Mouse (Mus musculus) embryonic facial prominence, embryonic 12.5 days (tissue): Measurements from ENCODE around the gene 4931428L18Rik. TPM values are rescaled to one million over a fixed set of nuclear protein-coding genes. Genes with fewer than 3 reads are reported as not detected.

Experiments
- ATAC-seq: fragments of 200-750 bp; cut with Nextera tagmentation; 2 replicates; pipeline ENCODE4 v1.8.0; 2017; ENCODE audit not compliant: insufficient number of reproducible peaks, insufficient read depth, low FRiP score, low TSS enrichment
- H3K27ac ChIP-seq: fragments of 300-500 bp; sonication (generic); 2 replicates; pipeline ENCODE4 v1.5.1; 2016; ENCODE audit warnings: mild to moderate bottlenecking
- H3K27me3 ChIP-seq: fragments of 300-500 bp; sonication (generic); 2 replicates; pipeline ENCODE4 v1.6.1; 2016; ENCODE audit warnings: mild to moderate bottlenecking, moderate library complexity
- H3K36me3 ChIP-seq: fragments of 300-500 bp; sonication (generic); 2 replicates; pipeline ENCODE4 v1.6.1; 2016; ENCODE audit warnings: mild to moderate bottlenecking
- H3K4me1 ChIP-seq: fragments of 300-500 bp; sonication (generic); 2 replicates; pipeline ENCODE4 v1.6.1; 2016
- H3K4me2 ChIP-seq: fragments of 300-500 bp; sonication (generic); replicated peaks from 2 replicates; pipeline ENCODE4 v1.6.1; 2016; ENCODE audit warnings: mild to moderate bottlenecking, moderate library complexity
- H3K4me3 ChIP-seq: fragments of 300-500 bp; sonication (generic); 2 replicates; pipeline ENCODE4 v1.5.1; 2016; ENCODE audit warnings: mild to moderate bottlenecking
- H3K9ac ChIP-seq: fragments of 300-500 bp; sonication (generic); 2 replicates; pipeline ENCODE4 v1.6.1; 2016; ENCODE audit warnings: mild to moderate bottlenecking, moderate library complexity
- H3K9me3 ChIP-seq: fragments of 300-500 bp; sonication (generic); 2 replicates; pipeline ENCODE4 v1.6.1; 2016; ENCODE audit warnings: mild to moderate bottlenecking, moderate library complexity
- WGBS: fragments of 180-500 bp; shearing (Covaris S2); methylation state at CpG from one replicate; pipeline ENCODE4 v1.1.7; 2016; 5-methylcytosine and 5-hydroxymethylcytosine counted together
- polyA plus RNA-seq: library from polyadenylated mRNA; unstranded; fragments of >200 nt; fragmentation: Nextera tagmentation; extraction: Ambion mirVana; gene quantifications from 2 replicates; pipeline ENCODE4 v1.2.1, GENCODE M21; 2016

4931428L18Rik gene
- polyA plus RNA-seq, 1 experiment from 2014 or later: not detected

- 9% methylated on average over 6 of the region's 6 CpGs for WGBS
Observed at GRCm38 (mm10) chr1:31149671-31150070, 72.8 kb downstream of the 4931428L18Rik start.

DNA sequence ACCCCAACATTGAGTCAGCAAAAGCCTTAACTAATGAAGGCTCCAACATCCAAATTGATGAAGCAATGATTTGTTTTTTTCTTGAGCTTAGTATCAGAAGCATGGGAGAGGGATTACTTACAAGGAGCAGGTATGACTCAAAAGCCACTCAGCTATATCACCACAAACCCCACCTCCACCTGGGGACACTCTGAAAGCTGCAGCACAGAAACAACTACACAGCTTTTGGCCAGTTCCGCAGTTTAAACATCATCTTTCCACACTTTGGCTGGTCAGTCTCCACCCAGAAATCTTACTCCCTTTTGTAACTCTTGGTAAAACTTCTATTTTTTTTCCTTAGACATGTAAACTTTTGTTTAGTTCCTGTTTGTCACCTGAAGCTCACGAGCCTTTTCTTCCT is 78.9 kb downstream of the 4931428L18Rik start:
- Histone ChIP-seq H3K27ac (no peak overlapping the region), H3K4me3 (no peak overlapping the region), H3K36me3 (no peaks in the 10 kb centered on the region), H3K9me3 (no peaks in the 10 kb centered on the region), H3K4me1 (peaks cover 4% of the 10 kb centered on the region; the same call in 1 of the 2 replicates), H3K9ac (no peak overlapping the region), H3K4me2 (no peak overlapping the region), H3K27me3 (no peaks in the 10 kb centered on the region)
- no peak for ATAC-seq
- 78% methylated on average over 2 of the region's 2 CpGs for WGBS

More at GRCm38 (mm10) chr1:31149671-31150070, 72.8 kb downstream of the 4931428L18Rik start:
- no peak overlapping the region for H3K4me2 ChIP-seq
- no peaks in the 10 kb centered on the region for H3K9me3 ChIP-seq
- H3K36me3 ChIP-seq: no peaks in the 10 kb centered on the region
- H3K4me1 ChIP-seq: peaks cover 19% of the 10 kb centered on the region
- H3K4me3 ChIP-seq: no peak overlapping the region
- no peaks in the 10 kb centered on the region for H3K27me3 ChIP-seq
- H3K9ac ChIP-seq: no peak overlapping the region
- ATAC-seq: no peak
- H3K27ac ChIP-seq: peak overlapping the region; percentile 36; the same call in 1 of the 2 replicates

- Histone ChIP-seq H3K9me3 (no peaks in the 10 kb centered on the region), H3K4me3 (no peak overlapping the region), H3K4me2 (no peak overlapping the region), H3K9ac (no peak overlapping the region), H3K4me1 (peaks cover 4% of the 10 kb centered on the region; the same call in 1 of the 2 replicates), H3K27me3 (no peaks in the 10 kb centered on the region), H3K27ac (no peak overlapping the region), H3K36me3 (no peaks in the 10 kb centered on the region)
- no peak for ATAC-seq
- 46% methylated on average over 8 of the region's 8 CpGs for WGBS
Observed at GRCm38 (mm10) chr1:31142288-31143094, 80.0 kb downstream of the 4931428L18Rik start.

GRCm38 (mm10) chr1:31138387-31138786 is 84.1 kb downstream of the 4931428L18Rik start:
- no peaks in the 10 kb centered on the region for H3K27me3 ChIP-seq
- H3K4me2 ChIP-seq: no peak overlapping the region
- peaks cover 4% of the 10 kb centered on the region; the same call in 1 of the 2 replicates for H3K4me1 ChIP-seq
- no peaks in the 10 kb centered on the region for H3K9me3 ChIP-seq
- no peak for ATAC-seq
- no peaks in the 10 kb centered on the region for H3K36me3 ChIP-seq
- no peak overlapping the region for H3K4me3 ChIP-seq
- H3K9ac ChIP-seq: no peak overlapping the region
- 78% methylated on average over 3 of the region's 3 CpGs for WGBS
- H3K27ac ChIP-seq: no peak overlapping the region

GRCm38 (mm10) chr1:31113466-31113865 is 109.0 kb downstream of the 4931428L18Rik start:
- no peaks in the 10 kb centered on the region for H3K9me3 ChIP-seq
- H3K4me2 ChIP-seq: no peak overlapping the region
- ATAC-seq: no peak
- H3K36me3 ChIP-seq: no peaks in the 10 kb centered on the region
- no peak overlapping the region for H3K4me3 ChIP-seq
- H3K9ac ChIP-seq: no peak overlapping the region
- H3K4me1 ChIP-seq: no peaks in the 10 kb centered on the region
- 46% methylated on average over 4 of the region's 4 CpGs for WGBS
- no peaks in the 10 kb centered on the region for H3K27me3 ChIP-seq
- no peak overlapping the region for H3K27ac ChIP-seq

- Histone ChIP-seq H3K9me3 (no peaks in the 10 kb centered on the region), H3K9ac (no peak overlapping the region), H3K4me3 (no peak overlapping the region), H3K27ac (no peak overlapping the region), H3K4me2 (no peak overlapping the region), H3K27me3 (no peaks in the 10 kb centered on the region), H3K36me3 (no peaks in the 10 kb centered on the region), H3K4me1 (no peaks in the 10 kb centered on the region)
- ATAC-seq: no peak
- 81% methylated on average over 3 of the region's 3 CpGs for WGBS
Observed at GRCm38 (mm10) chr1:31107961-31108360, 114.5 kb downstream of the 4931428L18Rik start.

- no peak overlapping the region for H3K27ac ChIP-seq
- H3K4me2 ChIP-seq: no peak overlapping the region
- H3K9ac ChIP-seq: no peak overlapping the region
- no peak; the same call in 1 of the 2 replicates for ATAC-seq
- no peaks in the 10 kb centered on the region for H3K9me3 ChIP-seq
- no peaks in the 10 kb centered on the region for H3K4me1 ChIP-seq
- 79% methylated on average over 12 of the region's 12 CpGs for WGBS
- no peaks in the 10 kb centered on the region for H3K27me3 ChIP-seq
- H3K4me3 ChIP-seq: no peak overlapping the region
- no peaks in the 10 kb centered on the region for H3K36me3 ChIP-seq
Observed at GRCm38 (mm10) chr1:31102863-31103657, 119.4 kb downstream of the 4931428L18Rik start.

- H3K9ac ChIP-seq: no peak overlapping the region
- no peak overlapping the region for H3K4me2 ChIP-seq
- no peak overlapping the region for H3K27ac ChIP-seq
- H3K27me3 ChIP-seq: no peaks in the 10 kb centered on the region
- ATAC-seq: no peak
- 73% methylated on average over 2 of the region's 2 CpGs for WGBS
- H3K4me1 ChIP-seq: no peaks in the 10 kb centered on the region
- no peaks in the 10 kb centered on the region for H3K36me3 ChIP-seq
- H3K9me3 ChIP-seq: no peaks in the 10 kb centered on the region
- H3K4me3 ChIP-seq: no peak overlapping the region
Observed at GRCm38 (mm10) chr1:31102280-31102679, 120.2 kb downstream of the 4931428L18Rik start.

- H3K4me1 ChIP-seq: peaks cover 14% of the 10 kb centered on the region
- H3K36me3 ChIP-seq: no peaks in the 10 kb centered on the region
- H3K27ac ChIP-seq: no peak overlapping the region
- no peak overlapping the region for H3K4me3 ChIP-seq
- no peaks in the 10 kb centered on the region for H3K27me3 ChIP-seq
- H3K4me2 ChIP-seq: no peak overlapping the region
- ATAC-seq: no peak
- 73% methylated on average over 3 of the region's 3 CpGs for WGBS
- no peak overlapping the region for H3K9ac ChIP-seq
- no peaks in the 10 kb centered on the region for H3K9me3 ChIP-seq
Observed at GRCm38 (mm10) chr1:31097208-31097607, 125.3 kb downstream of the 4931428L18Rik start.

- Histone ChIP-seq H3K36me3 (no peaks in the 10 kb centered on the region), H3K27ac (no peak overlapping the region), H3K9me3 (no peaks in the 10 kb centered on the region), H3K4me2 (no peak overlapping the region), H3K4me3 (no peak overlapping the region), H3K9ac (no peak overlapping the region), H3K4me1 (peaks cover 14% of the 10 kb centered on the region), H3K27me3 (no peaks in the 10 kb centered on the region)
- no peak; the same call in 1 of the 2 replicates for ATAC-seq
- WGBS: 45% methylated on average over 2 of the region's 2 CpGs
Observed at GRCm38 (mm10) chr1:31096466-31096793, 126.1 kb downstream of the 4931428L18Rik start.

DNA sequence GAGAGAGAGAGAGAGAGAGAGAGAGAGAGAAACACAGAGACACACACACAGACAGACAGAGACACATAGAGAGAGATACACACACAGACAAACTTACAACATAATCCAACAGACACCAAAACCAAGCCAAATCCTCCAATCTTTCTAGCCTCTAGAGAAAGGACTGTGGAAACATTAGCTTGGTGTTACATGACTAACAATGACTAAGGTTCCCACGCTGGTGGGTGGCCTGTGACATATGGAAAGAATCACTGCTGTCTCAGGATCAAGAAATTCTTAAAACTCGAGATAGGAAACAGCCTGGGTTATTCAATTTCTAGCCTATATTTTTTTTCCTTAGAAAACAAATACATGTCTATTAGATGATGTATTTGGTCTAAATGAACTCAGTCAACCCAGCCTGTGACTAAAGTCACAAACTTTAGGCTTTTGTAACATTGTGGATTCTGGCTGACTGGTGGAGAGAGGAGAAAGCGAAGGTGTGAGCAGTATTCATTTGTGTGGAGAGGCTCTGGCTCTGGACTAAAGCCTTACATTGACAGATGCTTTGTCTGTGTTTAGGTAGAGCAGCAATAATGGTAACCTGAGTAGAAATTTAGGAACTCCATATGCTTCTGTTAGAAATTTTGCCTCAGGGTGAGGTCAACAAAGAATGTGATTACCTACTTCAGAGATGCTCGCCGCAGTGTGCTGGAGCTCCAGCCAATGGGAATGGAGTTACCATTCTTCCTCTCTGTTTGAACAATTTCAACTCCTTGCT is 126.6 kb downstream of the 4931428L18Rik start:
- Histone ChIP-seq H3K4me3 (no peak overlapping the region), H3K4me2 (no peak overlapping the region), H3K27me3 (no peaks in the 10 kb centered on the region), H3K9me3 (no peaks in the 10 kb centered on the region), H3K9ac (no peak overlapping the region), H3K4me1 (peaks cover 14% of the 10 kb centered on the region), H3K27ac (0 out of 2 replicates have a peak overlapping the region, but pooled peaks have one; percentile 30), H3K36me3 (no peaks in the 10 kb centered on the region)
- peak; percentile 47; the same call in 1 of the 2 replicates for ATAC-seq
- WGBS: 18% methylated on average over 5 of the region's 5 CpGs
